Comparison of ENCODE assay signal across 9 mouse cellular contexts in the genomic region with DNA sequence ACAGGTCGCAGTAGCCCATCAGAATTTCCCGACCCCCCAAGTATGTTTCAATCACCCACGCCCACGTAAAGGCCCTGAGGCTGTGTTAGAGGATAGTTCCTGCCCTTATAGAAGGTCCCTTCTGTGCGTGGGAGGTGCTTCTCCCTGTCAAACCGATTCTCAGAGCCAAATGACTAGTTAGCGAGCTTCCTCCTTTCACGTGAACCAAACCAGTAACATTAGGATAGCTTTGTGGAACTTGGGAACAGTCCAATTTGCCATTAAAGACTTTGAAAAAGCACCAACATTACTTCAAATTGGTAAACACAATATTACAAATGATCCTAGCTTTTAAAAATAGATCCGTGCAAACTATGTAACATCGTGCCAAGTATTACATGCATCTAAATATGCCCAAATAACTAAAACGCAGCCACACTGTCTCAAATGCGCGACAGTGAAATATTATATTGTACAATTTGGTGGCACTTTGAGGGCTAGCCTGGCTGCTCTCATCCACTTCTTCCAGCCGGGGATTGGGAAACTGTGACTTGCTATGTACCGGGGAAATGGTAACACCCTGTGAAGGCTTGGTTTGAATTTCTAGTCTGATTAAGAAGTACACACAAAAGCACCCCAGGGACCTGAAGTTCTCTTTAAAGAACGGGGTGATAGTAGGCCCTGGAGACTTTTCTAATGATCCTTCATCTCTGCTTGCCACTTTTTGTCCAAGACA. TPM values are rescaled to one million over a fixed set of nuclear protein-coding genes. Genes with fewer than 3 reads are reported as not detected.
DNase-seq lines count a peak whose midpoint lies in the region; ATAC-seq and TF ChIP-seq lines count a peak whose summit lies in the region.
"Had no signal": no experiment of that assay in that cellular context is flagged by ENCODE, and none has a peak within 500 bp of the region (broad histone marks: within the 10 kb centered on the region; RNA-seq: fewer than 3 reads in every experiment).

No protein-coding gene starts in this region.

- peaks cover 4% of the 10 kb centered on the region; the same call in 1 of the 2 replicates for H3K4me1 ChIP-seq in heart, adult 2 months (ENCODE audit: control insufficient read depth, insufficient read depth, low read length)
- H3K4me1 ChIP-seq in heart, embryonic 13.5 days = peaks cover 41% of the 10 kb centered on the region
- peaks cover 19% of the 10 kb centered on the region for H3K4me1 ChIP-seq in liver, embryonic 15.5 days (replicated peaks)
- H3K4me1 ChIP-seq in neural tube, embryonic 14.5 days (ENCODE audit: control insufficient read depth, insufficient read depth, low read length) = peaks cover 11% of the 10 kb centered on the region

- no peak for ATAC-seq in heart, embryonic 13.5 days (ENCODE audit: extremely low read depth, insufficient number of reproducible peaks, low FRiP score, low TSS enrichment)
- ATAC-seq in liver, embryonic 15.5 days (ENCODE audit: insufficient read depth) = no peak
- no peak for ATAC-seq in neural tube, embryonic 14.5 days (ENCODE audit: low read depth)

- no peaks in the 10 kb centered on the region for H3K9me3 ChIP-seq in heart, embryonic 13.5 days
- H3K9me3 ChIP-seq in liver, embryonic 15.5 days (replicated peaks) = no peaks in the 10 kb centered on the region
- H3K9me3 ChIP-seq in neural tube, embryonic 14.5 days (ENCODE audit: control insufficient read depth, low read length) = no peaks in the 10 kb centered on the region

- peak overlapping the region; percentile 52; the same call in 1 of the 2 replicates for H3K9ac ChIP-seq in heart, adult 2 months (ENCODE audit: low read depth, low read length)
- H3K9ac ChIP-seq in heart, embryonic 13.5 days = peak overlapping the region; percentile 81
- peak overlapping the region; percentile 14; the same call in 1 of the 2 replicates for H3K9ac ChIP-seq in liver, embryonic 15.5 days
- no peak overlapping the region for H3K9ac ChIP-seq in neural tube, embryonic 14.5 days (replicated peaks; ENCODE audit: low read depth, low read length)

- no peak for TF ChIP-seq POLR2A in heart, adult 2 months (IDR thresholded peaks at IDR 0.05; ENCODE audit: insufficient read depth, low read depth, low read length)

- peak overlapping the region; percentile 49 for H3K4me3 ChIP-seq in heart, adult 2 months
- H3K4me3 ChIP-seq in heart, embryonic 13.5 days = peak overlapping the region; percentile 60
- H3K4me3 ChIP-seq in liver, embryonic 15.5 days (replicated peaks) = peak overlapping the region; percentile 51
- H3K4me3 ChIP-seq in neural tube, embryonic 14.5 days (ENCODE audit: low read depth, low read length) = no peak overlapping the region

- WGBS in heart, adult 2 months = 49% methylated on average over 16 of the region's 16 CpGs
- WGBS in heart, embryonic 13.5 days = 46% methylated on average over 16 of the region's 16 CpGs
- 41% methylated on average over 16 of the region's 16 CpGs for WGBS in liver, embryonic 15.5 days (ENCODE audit: insufficient replicate concordance)
- WGBS in neural tube, embryonic 14.5 days = 47% methylated on average over 16 of the region's 16 CpGs

- peak overlapping the region; percentile 94 for H3K4me2 ChIP-seq in heart, embryonic 13.5 days
- H3K4me2 ChIP-seq in liver, embryonic 15.5 days = peak overlapping the region; percentile 72
- peak overlapping the region; percentile 47; the same call in 1 of the 2 replicates for H3K4me2 ChIP-seq in neural tube, embryonic 14.5 days (ENCODE audit: low read depth, low read length)

- no peak for TF ChIP-seq EP300 in heart, adult 2 months (IDR thresholded peaks at IDR 0.05; ENCODE audit: insufficient read depth, low read depth, low read length)

- no peaks in the 10 kb centered on the region for H3K79me2 ChIP-seq in heart, adult 2 months (replicated peaks; ENCODE audit: control insufficient read depth, insufficient read depth, low read length)

- no peaks in the 10 kb centered on the region for H3K27me3 ChIP-seq in heart, adult 2 months (ENCODE audit: control insufficient read depth, insufficient read depth, low read length)
- peaks cover 28% of the 10 kb centered on the region for H3K27me3 ChIP-seq in heart, embryonic 13.5 days (replicated peaks)
- peaks cover 58% of the 10 kb centered on the region for H3K27me3 ChIP-seq in liver, embryonic 15.5 days
- peaks cover 3% of the 10 kb centered on the region; the same call in 1 of the 2 replicates for H3K27me3 ChIP-seq in neural tube, embryonic 14.5 days (ENCODE audit: control insufficient read depth, insufficient read depth, low read length)

- no peak for DNase-seq in heart, adult 2 months
- no peak for DNase-seq in heart, postnatal 36 days
- no peak for DNase-seq in retina, embryonic 14.5 days (ENCODE audit: low spot score)
- no peak for DNase-seq in embryo, embryonic 11 days
- no peak for DNase-seq in adrenal gland, postnatal 25 days

- intact Hi-C loops in heart, adult 2 months (cut with DNase I) = no loop called here
- intact Hi-C loops in heart, postnatal 36 days (cut with DNase I) = no loop called here

- H3K27ac ChIP-seq in heart, adult 2 months = no peak overlapping the region
- H3K27ac ChIP-seq in heart, embryonic 13.5 days (replicated peaks) = 0 out of 2 replicates have a peak overlapping the region, but pooled peaks have one; percentile 24
- no peak overlapping the region for H3K27ac ChIP-seq in liver, embryonic 15.5 days (replicated peaks)
- H3K27ac ChIP-seq in neural tube, embryonic 14.5 days (ENCODE audit: low read depth, low read length) = no peak overlapping the region

- H3K36me3 ChIP-seq in heart, adult 2 months (ENCODE audit: control insufficient read depth, insufficient read depth, low read length) = no peaks in the 10 kb centered on the region
- peaks cover 6% of the 10 kb centered on the region for H3K36me3 ChIP-seq in heart, embryonic 13.5 days
- H3K36me3 ChIP-seq in liver, embryonic 15.5 days (replicated peaks) = 0 out of 2 replicates have a peak, but pooled peaks cover 4% of the 10 kb centered on the region
- H3K36me3 ChIP-seq in neural tube, embryonic 14.5 days (ENCODE audit: control insufficient read depth, insufficient read depth, low read length) = no peaks in the 10 kb centered on the region

- no peak for TF ChIP-seq CTCF in heart, adult 2 months (IDR thresholded peaks at IDR 0.05)

RNA-seq across cellular contexts. Expression of a gene that starts 19.6 kb away (rescaled TPM):
- total RNA-seq in heart, adult 2 months (2021) = 1 to 10 TPM; 8.6 to 9.1 TPM
- 9.1 and 14.9 TPM in 2 replicates for polyA plus RNA-seq in heart, adult 2 months (2012; rRNA removed)
- total RNA-seq in heart, postnatal 36 days (2021) = 1 to 10 TPM; 8.9 to 9.8 TPM
- polyA plus RNA-seq in heart, embryonic 13.5 days (2015; fragmentation: Nextera tagmentation; extraction: Ambion mirVana) = 28.5 and 29.2 TPM in 2 replicates
- 15.8 and 16.5 TPM in 2 replicates for polyA plus RNA-seq in liver, embryonic 15.5 days (2015; fragmentation: Nextera tagmentation; extraction: Ambion mirVana)
- 78.1 and 83.3 TPM in 2 replicates for polyA plus RNA-seq in neural tube, embryonic 14.5 days (2014; fragmentation: Nextera tagmentation; extraction: Ambion mirVana)
- total RNA-seq in adrenal gland, postnatal 25 days (2021) = 34.1 and 38.4 TPM in 2 replicates

RNA-seq across cellular contexts. Expression of a gene that starts 35.4 kb away (rescaled TPM):
- total RNA-seq in heart, adult 2 months (2021) = not detected
- polyA plus RNA-seq in heart, adult 2 months (2012; rRNA removed) = 0.20 TPM in 1 of 2 replicates, not detected in the other
- total RNA-seq in heart, postnatal 36 days (2021) = not detected
- polyA plus RNA-seq in heart, embryonic 13.5 days (2015; fragmentation: Nextera tagmentation; extraction: Ambion mirVana) = not detected in 2 replicates
- polyA plus RNA-seq in liver, embryonic 15.5 days (2015; fragmentation: Nextera tagmentation; extraction: Ambion mirVana) = not detected in 2 replicates
- not detected in 2 replicates for polyA plus RNA-seq in neural tube, embryonic 14.5 days (2014; fragmentation: Nextera tagmentation; extraction: Ambion mirVana)
- not detected in 2 replicates for total RNA-seq in adrenal gland, postnatal 25 days (2021)
- total RNA-seq: gastrocnemius, adult 8-10 months had no signal

RNA-seq across cellular contexts. Expression of a gene that starts 45.9 kb away (rescaled TPM):
- 10 to 100 TPM; 11.6 to 13.2 TPM for total RNA-seq in heart, adult 2 months (2021)
- 3.3 and 7.0 TPM in 2 replicates for polyA plus RNA-seq in heart, adult 2 months (2012; rRNA removed)
- 10 to 100 TPM; 17.2 to 17.7 TPM for total RNA-seq in heart, postnatal 36 days (2021)
- polyA plus RNA-seq in heart, embryonic 13.5 days (2015; fragmentation: Nextera tagmentation; extraction: Ambion mirVana) = 28.9 and 29.6 TPM in 2 replicates
- polyA plus RNA-seq in liver, embryonic 15.5 days (2015; fragmentation: Nextera tagmentation; extraction: Ambion mirVana) = 5.6 TPM in 2 replicates
- 89.9 and 106 TPM in 2 replicates for polyA plus RNA-seq in neural tube, embryonic 14.5 days (2014; fragmentation: Nextera tagmentation; extraction: Ambion mirVana)
- total RNA-seq in adrenal gland, postnatal 25 days (2021) = 45.5 and 55.4 TPM in 2 replicates

RNA-seq across cellular contexts. Expression of a gene that starts 58.7 kb away (rescaled TPM):
- total RNA-seq in heart, adult 2 months (2021) = 10 to 100 TPM; 20.2 to 21.8 TPM
- polyA plus RNA-seq in heart, adult 2 months (2012; rRNA removed) = 9.3 and 15.7 TPM in 2 replicates
- 10 to 100 TPM; 20.3 to 21.5 TPM for total RNA-seq in heart, postnatal 36 days (2021)
- polyA plus RNA-seq in heart, embryonic 13.5 days (2015; fragmentation: Nextera tagmentation; extraction: Ambion mirVana) = 15.9 and 19.9 TPM in 2 replicates
- polyA plus RNA-seq in liver, embryonic 15.5 days (2015; fragmentation: Nextera tagmentation; extraction: Ambion mirVana) = 35.3 and 39.2 TPM in 2 replicates
- 29.0 and 39.4 TPM in 2 replicates for polyA plus RNA-seq in neural tube, embryonic 14.5 days (2014; fragmentation: Nextera tagmentation; extraction: Ambion mirVana)
- total RNA-seq in adrenal gland, postnatal 25 days (2021) = 20.1 and 24.9 TPM in 2 replicates
